Mouse (Mus musculus): ENCODE measurements at regions not wholly inside any gene's neighbourhood (a gene's known extent, or its start where the extent isn't known, plus 50 kb on each side); places are given as distances from the start of the nearest gene placed in this dataset.

DNA sequence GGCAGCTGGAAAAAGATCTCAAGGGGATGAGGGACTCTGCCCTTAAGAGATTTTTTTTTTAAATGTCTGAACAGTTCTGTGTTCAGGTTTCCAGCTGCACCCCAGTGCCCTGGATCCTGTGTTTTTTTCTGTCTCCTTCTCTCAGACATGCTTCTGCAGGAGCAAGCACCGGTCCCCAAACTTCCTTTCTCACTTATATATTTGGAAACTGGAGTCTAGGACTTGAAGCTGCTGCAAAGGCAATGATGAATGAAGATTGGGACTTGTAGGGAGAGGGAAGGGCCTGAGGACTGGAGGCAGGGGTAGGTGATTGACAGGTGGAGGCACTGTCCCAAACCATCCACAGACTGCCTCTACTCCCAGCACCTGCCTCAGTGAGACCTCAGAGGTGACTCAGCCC is 255.5 kb upstream of the Cdh5 start:
- H3K9ac ChIP-seq (ENCODE audit: low read depth, low read length), result no peak overlapping the region
- no peak for TF ChIP-seq CTCF (IDR thresholded peaks at IDR 0.05; ENCODE audit: low read depth)
- 76% methylated on average over 1 of the region's 1 CpGs for WGBS

DNA sequence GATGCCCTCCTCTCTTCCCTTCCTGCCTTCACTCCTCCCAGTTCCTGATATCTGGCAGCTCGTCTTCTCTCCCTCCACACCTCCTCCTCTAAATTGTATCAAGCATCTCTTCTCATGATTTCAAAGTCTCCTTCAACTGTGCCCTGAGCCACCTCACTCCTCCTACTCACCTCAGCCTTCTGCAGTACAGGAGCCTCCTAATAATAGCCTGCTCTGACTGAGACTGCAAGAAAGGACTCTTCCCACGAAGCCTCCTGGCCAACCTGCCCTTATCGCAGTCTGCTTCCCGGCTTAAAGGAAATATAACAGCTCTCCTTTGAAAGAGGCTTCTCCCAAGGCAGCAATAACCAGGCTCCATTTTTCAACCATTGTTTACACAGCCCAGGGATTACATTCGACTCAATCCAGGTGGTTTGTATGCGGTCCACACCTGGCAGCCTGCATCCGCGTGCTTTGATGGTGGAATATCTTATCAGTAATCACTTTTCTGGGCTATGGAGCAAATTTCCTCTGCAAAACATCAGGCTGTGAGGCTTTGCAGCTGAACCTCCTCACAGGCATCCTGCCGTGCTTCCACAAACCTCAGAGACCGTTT is 254.9 kb upstream of the Cdh5 start:
- H3K27me3 ChIP-seq (replicated peaks; ENCODE audit: control insufficient read depth, insufficient read depth, low read length), result no peaks in the 10 kb centered on the region
- no peak for ATAC-seq
- no peaks in the 10 kb centered on the region for H3K9me3 ChIP-seq (ENCODE audit: control insufficient read depth)
- no peaks in the 10 kb centered on the region for H3K36me3 ChIP-seq (ENCODE audit: control insufficient read depth, insufficient read depth)
- H3K4me2 ChIP-seq (replicated peaks; ENCODE audit: low read depth), result no peak overlapping the region
- no peak overlapping the region for H3K9ac ChIP-seq (ENCODE audit: low read depth, low read length)
- no peak overlapping the region for H3K27ac ChIP-seq (ENCODE audit: low read depth, low read length)
- no peak for TF ChIP-seq CTCF (IDR thresholded peaks at IDR 0.05; ENCODE audit: low read depth)
- H3K4me1 ChIP-seq (replicated peaks; ENCODE audit: control insufficient read depth, insufficient read depth, low read length), result no peaks in the 10 kb centered on the region
- 14% methylated on average over 10 of the region's 10 CpGs for WGBS
- no peak overlapping the region for H3K4me3 ChIP-seq (ENCODE audit: low read depth, low read length)

More for the DNA sequence above, 255.5 kb upstream of the Cdh5 start:
- Histone ChIP-seq H3K27ac (ENCODE audit: low read depth, low read length) (no peak overlapping the region), H3K4me2 (replicated peaks; ENCODE audit: low read depth) (no peak overlapping the region), H3K4me1 (replicated peaks; ENCODE audit: control insufficient read depth, insufficient read depth, low read length) (no peaks in the 10 kb centered on the region), H3K36me3 (ENCODE audit: control insufficient read depth, insufficient read depth) (no peaks in the 10 kb centered on the region), H3K4me3 (ENCODE audit: low read depth, low read length) (no peak overlapping the region), H3K27me3 (replicated peaks; ENCODE audit: control insufficient read depth, insufficient read depth, low read length) (no peaks in the 10 kb centered on the region), H3K9me3 (ENCODE audit: control insufficient read depth) (no peaks in the 10 kb centered on the region)
- no peak for ATAC-seq

DNA sequence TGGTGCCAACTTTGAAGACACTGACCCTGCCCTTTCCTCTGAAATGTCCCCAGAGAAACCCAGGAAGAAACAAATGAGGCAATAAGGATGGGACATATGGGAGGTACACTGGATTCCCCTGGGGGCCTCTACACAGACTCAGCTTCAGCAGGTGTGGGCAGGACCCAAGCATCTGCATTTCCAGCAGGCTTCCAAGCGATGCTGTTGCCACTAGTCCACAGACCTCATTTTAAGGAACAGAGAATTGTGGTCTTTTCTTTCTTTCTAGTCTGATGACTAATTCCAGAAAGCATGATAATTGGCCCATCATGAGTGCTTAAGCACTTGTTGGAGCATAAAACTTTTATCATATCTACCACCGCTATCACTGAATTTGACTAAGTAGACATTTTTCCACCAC is 251.6 kb upstream of the Cdh5 start:
- H3K4me2 ChIP-seq (replicated peaks; ENCODE audit: low read depth), result no peak overlapping the region
- H3K9me3 ChIP-seq (ENCODE audit: control insufficient read depth), result no peaks in the 10 kb centered on the region
- no peak overlapping the region for H3K27ac ChIP-seq (ENCODE audit: low read depth, low read length)
- H3K36me3 ChIP-seq (ENCODE audit: control insufficient read depth, insufficient read depth), result no peaks in the 10 kb centered on the region
- H3K9ac ChIP-seq (ENCODE audit: low read depth, low read length), result no peak overlapping the region
- H3K27me3 ChIP-seq (replicated peaks; ENCODE audit: control insufficient read depth, insufficient read depth, low read length), result no peaks in the 10 kb centered on the region
- no peak overlapping the region for H3K4me3 ChIP-seq (ENCODE audit: low read depth, low read length)
- no peaks in the 10 kb centered on the region for H3K4me1 ChIP-seq (replicated peaks; ENCODE audit: control insufficient read depth, insufficient read depth, low read length)
- no peak for ATAC-seq
- TF ChIP-seq CTCF (IDR thresholded peaks at IDR 0.05; ENCODE audit: low read depth), result no peak
- WGBS, result 96% methylated on average over 2 of the region's 2 CpGs

DNA sequence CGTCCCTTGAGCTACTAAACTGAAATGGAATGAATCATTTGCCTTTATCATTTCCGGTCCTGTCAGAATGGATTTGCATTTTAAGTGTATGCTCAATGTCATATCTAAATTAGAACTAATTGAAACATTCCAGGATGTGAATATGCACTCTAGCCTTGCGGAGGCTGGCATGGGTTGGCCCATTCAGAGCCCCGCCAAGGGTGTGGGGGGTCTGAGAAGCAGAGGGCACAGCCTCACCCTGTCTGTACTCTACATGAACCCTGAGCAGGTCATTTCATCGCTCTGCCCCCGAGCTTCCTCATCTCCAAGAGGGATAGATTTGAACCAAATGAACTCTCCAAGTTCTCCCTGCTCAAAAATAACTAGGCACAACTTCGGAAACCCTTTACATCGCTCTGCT is 250.1 kb upstream of the Cdh5 start:
- Histone ChIP-seq H3K4me1 (replicated peaks; ENCODE audit: control insufficient read depth, insufficient read depth, low read length) (no peaks in the 10 kb centered on the region), H3K36me3 (ENCODE audit: control insufficient read depth, insufficient read depth) (no peaks in the 10 kb centered on the region), H3K9ac (ENCODE audit: low read depth, low read length) (no peak overlapping the region), H3K27me3 (replicated peaks; ENCODE audit: control insufficient read depth, insufficient read depth, low read length) (no peaks in the 10 kb centered on the region), H3K4me3 (ENCODE audit: low read depth, low read length) (no peak overlapping the region), H3K9me3 (ENCODE audit: control insufficient read depth) (no peaks in the 10 kb centered on the region), H3K4me2 (replicated peaks; ENCODE audit: low read depth) (no peak overlapping the region), H3K27ac (ENCODE audit: low read depth, low read length) (no peak overlapping the region)
- 84% methylated on average over 8 of the region's 8 CpGs for WGBS
- TF ChIP-seq CTCF (IDR thresholded peaks at IDR 0.05; ENCODE audit: low read depth), result no peak
- ATAC-seq, result no peak

DNA sequence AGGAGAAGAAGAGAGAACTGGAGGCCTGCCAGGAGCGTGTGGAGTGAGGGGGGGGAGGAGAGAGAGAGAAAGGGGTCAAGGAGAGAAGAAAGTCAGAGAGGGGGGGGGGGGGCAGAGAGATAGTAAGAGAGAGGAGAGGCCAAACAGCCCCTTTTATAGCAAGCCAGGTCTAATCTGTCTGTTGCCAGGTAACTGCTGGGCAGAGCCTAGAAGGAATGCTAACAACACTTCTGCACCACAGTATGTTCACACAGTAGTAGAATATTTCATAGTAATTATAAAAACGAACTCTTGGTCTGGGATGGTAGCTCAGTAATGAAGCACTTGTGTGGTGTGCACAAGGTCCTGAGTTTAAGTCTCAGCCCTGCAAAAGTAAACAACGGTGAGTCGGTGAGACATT is 248.4 kb upstream of the Cdh5 start:
- Histone ChIP-seq H3K36me3 (ENCODE audit: control insufficient read depth, insufficient read depth) (no peaks in the 10 kb centered on the region), H3K27me3 (replicated peaks; ENCODE audit: control insufficient read depth, insufficient read depth, low read length) (no peaks in the 10 kb centered on the region), H3K4me2 (replicated peaks; ENCODE audit: low read depth) (no peak overlapping the region), H3K27ac (ENCODE audit: low read depth, low read length) (no peak overlapping the region), H3K9me3 (ENCODE audit: control insufficient read depth) (no peaks in the 10 kb centered on the region), H3K9ac (ENCODE audit: low read depth, low read length) (no peak overlapping the region), H3K4me1 (replicated peaks; ENCODE audit: control insufficient read depth, insufficient read depth, low read length) (no peaks in the 10 kb centered on the region), H3K4me3 (ENCODE audit: low read depth, low read length) (no peak overlapping the region)
- no peak for TF ChIP-seq CTCF (IDR thresholded peaks at IDR 0.05; ENCODE audit: low read depth)
- 41% methylated on average over 4 of the region's 4 CpGs for WGBS
- ATAC-seq, result no peak

DNA sequence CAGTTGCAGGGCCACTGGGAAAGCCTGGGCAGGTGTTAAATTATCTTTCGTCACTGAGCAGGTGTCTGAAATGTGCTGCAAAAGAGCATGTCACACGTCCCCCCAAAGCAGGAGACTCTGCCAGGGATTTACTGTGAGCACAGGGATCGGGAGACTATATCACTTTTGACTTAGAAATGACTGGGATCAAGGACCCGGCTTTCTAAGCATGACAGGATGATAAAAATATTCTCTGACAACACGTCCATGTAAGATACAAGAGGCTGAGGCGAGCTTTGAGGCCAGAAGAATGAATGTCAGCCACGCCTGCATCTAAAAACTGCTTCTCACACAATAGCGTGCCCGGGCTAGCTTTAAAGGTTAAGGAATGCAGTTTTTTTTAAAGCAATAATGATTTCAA is 246.1 kb upstream of the Cdh5 start:
- Histone ChIP-seq H3K27me3 (replicated peaks; ENCODE audit: control insufficient read depth, insufficient read depth, low read length) (no peaks in the 10 kb centered on the region), H3K9me3 (ENCODE audit: control insufficient read depth) (no peaks in the 10 kb centered on the region), H3K4me2 (replicated peaks; ENCODE audit: low read depth) (no peak overlapping the region), H3K4me3 (ENCODE audit: low read depth, low read length) (no peak overlapping the region), H3K27ac (ENCODE audit: low read depth, low read length) (no peak overlapping the region), H3K4me1 (replicated peaks; ENCODE audit: control insufficient read depth, insufficient read depth, low read length) (no peaks in the 10 kb centered on the region), H3K36me3 (ENCODE audit: control insufficient read depth, insufficient read depth) (no peaks in the 10 kb centered on the region), H3K9ac (ENCODE audit: low read depth, low read length) (no peak overlapping the region)
- 64% methylated on average over 9 of the region's 9 CpGs for WGBS
- TF ChIP-seq CTCF (IDR thresholded peaks at IDR 0.05; ENCODE audit: low read depth), result no peak
- no peak for ATAC-seq

DNA sequence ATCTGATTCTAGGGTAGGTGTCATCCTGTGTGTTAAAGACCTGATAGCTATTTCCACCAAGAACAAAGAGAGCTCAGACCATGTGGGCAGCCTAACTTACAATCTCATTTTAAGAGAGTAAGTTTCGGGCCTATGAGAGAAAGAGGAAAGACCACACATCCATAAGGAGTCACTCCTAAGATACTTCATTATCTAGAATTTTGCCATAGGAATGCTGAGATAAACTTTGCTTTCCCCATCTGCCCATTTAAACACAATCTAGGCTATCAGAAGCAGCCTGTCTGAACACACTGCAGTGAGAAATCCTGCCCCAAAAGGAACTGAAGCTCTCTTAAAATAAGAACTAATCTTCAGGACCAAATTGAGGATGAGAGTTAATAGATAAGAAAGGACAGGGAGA is 242.3 kb upstream of the Cdh5 start:
- H3K4me2 ChIP-seq (replicated peaks; ENCODE audit: low read depth), result no peak overlapping the region
- H3K36me3 ChIP-seq (ENCODE audit: control insufficient read depth, insufficient read depth), result no peaks in the 10 kb centered on the region
- H3K27me3 ChIP-seq (replicated peaks; ENCODE audit: control insufficient read depth, insufficient read depth, low read length), result no peaks in the 10 kb centered on the region
- no peaks in the 10 kb centered on the region for H3K4me1 ChIP-seq (replicated peaks; ENCODE audit: control insufficient read depth, insufficient read depth, low read length)
- H3K4me3 ChIP-seq (ENCODE audit: low read depth, low read length), result no peak overlapping the region
- 97% methylated on average over 1 of the region's 1 CpGs for WGBS
- H3K9ac ChIP-seq (ENCODE audit: low read depth, low read length), result no peak overlapping the region
- H3K9me3 ChIP-seq (ENCODE audit: control insufficient read depth), result no peaks in the 10 kb centered on the region
- H3K27ac ChIP-seq (ENCODE audit: low read depth, low read length), result no peak overlapping the region
- no peak for TF ChIP-seq CTCF (IDR thresholded peaks at IDR 0.05; ENCODE audit: low read depth)
- no peak for ATAC-seq

Data from intestine, postnatal 0 days (tissue).